Mouse (Mus musculus): ENCODE measurements around the gene Zfp423.

Zfp423 gene

GRCm38 (mm10) chr8:87804327-87804900 is 155.0 kb downstream of the Zfp423 start:
- no peak for DNase-seq (ENCODE audit: low spot score in 2 of 2)

- DNase-seq (ENCODE audit: low spot score in 2 of 2) = no peak
Observed at GRCm38 (mm10) chr8:87803437-87803836, 156.0 kb downstream of the Zfp423 start.

- no peak for DNase-seq (ENCODE audit: low spot score in 2 of 2)
Observed at GRCm38 (mm10) chr8:87802571-87802970, 156.8 kb downstream of the Zfp423 start.

GRCm38 (mm10) chr8:87800121-87800520 is 159.3 kb downstream of the Zfp423 start:
- peak in 1 of 2 experiments; percentile 59 for DNase-seq (ENCODE audit: low spot score in 2 of 2)

GRCm38 (mm10) chr8:87796234-87796633 is 163.2 kb downstream of the Zfp423 start:
- no peak for DNase-seq (ENCODE audit: low spot score in 2 of 2)

GRCm38 (mm10) chr8:87794639-87795038 is 164.8 kb downstream of the Zfp423 start:
- DNase-seq (ENCODE audit: low spot score in 2 of 2) = no peak

GRCm38 (mm10) chr8:87791103-87791502 is 168.3 kb downstream of the Zfp423 start:
- DNase-seq (ENCODE audit: low spot score in 2 of 2) = no peak

GRCm38 (mm10) chr8:87784641-87785439 is 174.6 kb downstream of the Zfp423 start:
- DNase-seq (ENCODE audit: low spot score in 2 of 2) = no peak

GRCm38 (mm10) chr8:87784227-87784626 is 175.2 kb downstream of the Zfp423 start:
- no peak for DNase-seq (ENCODE audit: low spot score in 2 of 2)

- DNase-seq (ENCODE audit: low spot score in 2 of 2) = no peak
Observed at GRCm38 (mm10) chr8:87783198-87783597, 176.2 kb downstream of the Zfp423 start.

- DNase-seq (ENCODE audit: low spot score in 2 of 2) = no peak
Observed at GRCm38 (mm10) chr8:87777586-87777985, 181.8 kb downstream of the Zfp423 start.

- no peak for DNase-seq (ENCODE audit: low spot score in 2 of 2)
Observed at GRCm38 (mm10) chr8:87775889-87776288, 183.5 kb downstream of the Zfp423 start.

GRCm38 (mm10) chr8:87774966-87775365 is 184.4 kb downstream of the Zfp423 start:
- DNase-seq (ENCODE audit: low spot score in 2 of 2) = no peak

GRCm38 (mm10) chr8:87772894-87773502 is 186.4 kb downstream of the Zfp423 start:
- no peak for DNase-seq (ENCODE audit: low spot score in 2 of 2)

- DNase-seq (ENCODE audit: low spot score in 2 of 2) = no peak
Observed at GRCm38 (mm10) chr8:87767882-87768281, 191.5 kb downstream of the Zfp423 start.

GRCm38 (mm10) chr8:87765276-87765675 is 194.1 kb downstream of the Zfp423 start:
- no peak for DNase-seq (ENCODE audit: low spot score in 2 of 2)

- no peak for DNase-seq (ENCODE audit: low spot score in 2 of 2)
Observed at GRCm38 (mm10) chr8:87758750-87759149, 200.6 kb downstream of the Zfp423 start.

- DNase-seq (ENCODE audit: low spot score in 2 of 2) = no peak
Observed at GRCm38 (mm10) chr8:87754853-87755252, 204.5 kb downstream of the Zfp423 start.

- DNase-seq (ENCODE audit: low spot score in 2 of 2) = no peak
Observed at GRCm38 (mm10) chr8:87753636-87754035, 205.8 kb downstream of the Zfp423 start.

- no peak for DNase-seq (ENCODE audit: low spot score in 2 of 2)
Observed at GRCm38 (mm10) chr8:87753148-87753547, 206.2 kb downstream of the Zfp423 start.

- no peak for DNase-seq (ENCODE audit: low spot score in 2 of 2)
Observed at GRCm38 (mm10) chr8:87752710-87753109, 206.7 kb downstream of the Zfp423 start.

- no peak for DNase-seq (ENCODE audit: low spot score in 2 of 2)
Observed at GRCm38 (mm10) chr8:87747582-87747981, 211.8 kb downstream of the Zfp423 start.

GRCm38 (mm10) chr8:87747142-87747541 is 212.3 kb downstream of the Zfp423 start:
- no peak for DNase-seq (ENCODE audit: low spot score in 2 of 2)
